Mouse (Mus musculus) B cell, adult 2 months (primary cell): ENCODE measurements around the gene Fam198a.
"Not testable (repeated sequence)": the region's sequence is repeated elsewhere in the genome, so short reads cannot be mapped to it uniquely, and the experiment has no call there.

Source experiments
- DNase-seq, 2 experiments: peaks; one replicate each; pipeline ENCODE4 v3.0.0; 2022

Gene Fam198a

GRCm38 (mm10) chr9:121982665-121983064 lies 31.9 kb downstream of the Fam198a start:
- DNase-seq, result no peak

GRCm38 (mm10) chr9:121983504-121983903 lies 32.7 kb downstream of the Fam198a start:
- peak; percentile 75 to 76 for DNase-seq

- DNase-seq, result peak; percentile 82 to 83
Observed at GRCm38 (mm10) chr9:121984465-121985461, 34.0 kb downstream of the Fam198a start.

GRCm38 (mm10) chr9:121988910-121989309 lies 38.1 kb downstream of the Fam198a start:
- no peak for DNase-seq

GRCm38 (mm10) chr9:121989536-121989935 lies 38.7 kb downstream of the Fam198a start:
- no peak for DNase-seq

- no peak for DNase-seq
Observed at GRCm38 (mm10) chr9:121991041-121991440, 40.3 kb downstream of the Fam198a start.

- DNase-seq, result no peak
Observed at GRCm38 (mm10) chr9:121993047-121993446, 42.3 kb downstream of the Fam198a start.

- no peak for DNase-seq
Observed at GRCm38 (mm10) chr9:121995077-121995476, 44.3 kb downstream of the Fam198a start.

- no peak for DNase-seq
Observed at GRCm38 (mm10) chr9:121995508-121996131, 44.8 kb downstream of the Fam198a start.

- DNase-seq, result no peak
Observed at GRCm38 (mm10) chr9:121997010-121997409, 46.2 kb downstream of the Fam198a start, which contains the start of gene Pomgnt2. Gene Pomgnt2, minus strand, starts transcription at chr9:121997110.

- no peak for DNase-seq
Observed at GRCm38 (mm10) chr9:121997978-121998377, 47.2 kb downstream of the Fam198a start.

GRCm38 (mm10) chr9:122006175-122006574 lies 55.4 kb downstream of the Fam198a start:
- no peak for DNase-seq

- DNase-seq, result peak; percentile 32 to 36
Observed at GRCm38 (mm10) chr9:122006609-122007008, 55.8 kb downstream of the Fam198a start.

GRCm38 (mm10) chr9:122008876-122009275 lies 58.1 kb downstream of the Fam198a start:
- DNase-seq, result no peak

- no peak for DNase-seq
Observed at GRCm38 (mm10) chr9:122010751-122011150, 60.0 kb downstream of the Fam198a start.

- no peak for DNase-seq
Observed at GRCm38 (mm10) chr9:122012816-122013215, 62.0 kb downstream of the Fam198a start.

GRCm38 (mm10) chr9:122013629-122014028 lies 62.8 kb downstream of the Fam198a start:
- peak; percentile 19 to 30 for DNase-seq

GRCm38 (mm10) chr9:122014241-122014667 lies 63.5 kb downstream of the Fam198a start:
- DNase-seq, result peak; percentile 81

GRCm38 (mm10) chr9:122018079-122018478 lies 67.3 kb downstream of the Fam198a start:
- no peak for DNase-seq

GRCm38 (mm10) chr9:122018782-122019395 lies 68.1 kb downstream of the Fam198a start:
- peak; percentile 24 to 27 for DNase-seq

- DNase-seq, result no peak
Observed at GRCm38 (mm10) chr9:122020321-122020720, 69.5 kb downstream of the Fam198a start.

GRCm38 (mm10) chr9:122021171-122021570 lies 70.4 kb downstream of the Fam198a start:
- DNase-seq, result not testable (repeated sequence)

GRCm38 (mm10) chr9:122021581-122021980 lies 70.8 kb downstream of the Fam198a start:
- DNase-seq, result no peak
